Mouse (Mus musculus) ovary, adult 18-20 months (tissue): ENCODE measurements at regions not wholly inside any gene's neighbourhood (a gene's known extent, or its start where the extent isn't known, plus 50 kb on each side); places are given as distances from the start of the nearest gene placed in this dataset.

Source experiments
- DNase-seq: peaks from one replicate; pipeline ENCODE4 v3.0.0; 2022; ENCODE audit warnings: low spot score, mixed read lengths

DNA sequence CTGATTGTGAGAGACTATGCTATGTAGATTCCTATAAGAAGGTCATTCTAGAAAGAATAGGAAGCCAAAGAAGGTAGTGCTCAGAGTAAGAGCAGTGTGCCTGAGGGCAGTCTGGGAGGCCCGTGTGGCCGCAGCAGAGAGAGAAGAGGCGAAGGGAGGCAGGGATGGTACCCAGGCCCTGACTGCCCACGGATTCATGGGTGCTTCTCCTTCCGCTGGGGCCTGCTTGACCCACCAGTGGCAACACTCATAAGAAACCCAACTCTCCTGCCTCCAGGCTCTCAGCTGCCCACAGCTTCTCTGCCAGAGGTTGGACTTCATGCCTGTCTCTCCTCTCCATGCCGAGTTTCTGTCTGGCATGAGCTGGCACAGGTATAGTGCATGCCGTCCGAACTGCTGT is 60.6 kb upstream of the Twist2 start:
- DNase-seq, result no peak

DNA sequence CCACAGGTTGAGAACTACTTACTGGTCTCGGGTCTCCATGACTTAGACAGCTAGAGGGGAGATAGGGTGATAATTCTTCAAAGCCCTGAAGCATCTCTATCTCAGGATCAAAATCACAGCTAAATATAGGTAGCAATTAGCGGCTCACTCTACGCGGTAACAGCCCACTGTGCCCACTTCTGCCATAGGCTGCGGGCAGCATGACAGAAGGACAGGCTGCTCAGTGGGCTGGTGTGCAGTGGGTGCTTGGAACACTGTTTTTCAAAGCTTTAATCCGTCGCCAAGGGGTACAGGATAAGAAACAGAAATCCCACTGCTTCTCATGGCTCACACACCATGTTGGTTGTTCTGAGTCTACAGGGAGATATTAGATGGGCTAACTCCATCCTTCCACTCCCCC is 59.2 kb upstream of the Twist2 start:
- no peak for DNase-seq

DNA sequence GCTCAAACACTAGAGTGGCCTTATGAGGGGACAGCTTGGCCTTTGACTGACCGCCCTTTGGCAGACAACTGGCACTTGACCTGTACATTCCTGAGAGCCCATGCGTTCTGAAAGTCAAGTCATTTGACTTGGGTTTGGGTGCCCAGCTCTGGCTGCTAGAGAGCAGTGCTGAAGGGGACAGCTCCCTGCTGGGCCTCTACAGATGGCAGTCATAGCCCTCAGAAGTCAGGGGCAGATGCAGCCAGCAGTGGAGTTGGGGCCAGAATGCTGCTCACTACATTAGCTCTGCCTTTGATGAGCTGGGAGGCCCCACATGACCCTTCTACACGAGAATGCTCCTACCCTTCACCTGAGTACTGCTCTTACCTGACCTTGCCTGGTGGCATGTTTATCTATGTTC is 58.3 kb upstream of the Twist2 start:
- DNase-seq, result no peak

DNA sequence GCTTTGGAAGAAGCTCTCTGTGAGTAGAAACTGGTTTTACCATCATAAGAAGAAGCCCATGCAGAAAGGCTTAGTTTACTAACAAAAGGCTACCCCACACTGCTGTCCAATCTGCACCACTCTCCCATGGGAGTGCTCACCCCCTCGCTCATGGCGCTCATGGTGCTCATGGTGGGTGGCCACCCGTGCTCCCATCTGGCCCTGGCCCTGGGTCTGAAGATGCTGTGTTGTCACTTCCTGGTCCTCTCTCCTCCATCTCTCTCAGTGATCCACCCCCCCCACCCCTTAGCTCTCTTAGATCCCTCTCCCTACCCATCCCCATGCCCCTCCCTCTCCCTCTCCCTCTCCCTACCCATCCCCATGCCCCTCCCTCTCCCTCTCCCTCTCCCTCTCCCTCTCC is 57.2 kb upstream of the Twist2 start:
- DNase-seq, result no peak

DNA sequence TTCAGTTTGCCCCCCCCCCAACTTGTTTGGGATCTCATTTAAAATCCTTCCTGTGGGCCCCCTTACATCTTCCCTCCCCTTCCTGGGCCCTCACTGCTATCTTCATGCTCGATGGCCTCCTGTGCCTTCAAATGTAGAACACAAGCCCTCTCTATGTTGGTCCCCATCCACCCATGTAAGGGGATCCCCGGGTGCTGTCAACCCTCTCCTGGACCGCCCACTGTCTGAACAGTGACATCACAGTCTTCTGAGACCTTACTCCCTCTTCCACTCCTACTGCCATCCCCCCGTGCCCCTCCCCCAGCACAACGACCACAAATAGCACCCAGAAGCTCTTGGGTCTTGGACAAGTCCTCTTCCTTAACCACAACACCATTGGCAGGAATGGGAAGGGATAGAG is 56.6 kb upstream of the Twist2 start:
- no peak for DNase-seq

DNA sequence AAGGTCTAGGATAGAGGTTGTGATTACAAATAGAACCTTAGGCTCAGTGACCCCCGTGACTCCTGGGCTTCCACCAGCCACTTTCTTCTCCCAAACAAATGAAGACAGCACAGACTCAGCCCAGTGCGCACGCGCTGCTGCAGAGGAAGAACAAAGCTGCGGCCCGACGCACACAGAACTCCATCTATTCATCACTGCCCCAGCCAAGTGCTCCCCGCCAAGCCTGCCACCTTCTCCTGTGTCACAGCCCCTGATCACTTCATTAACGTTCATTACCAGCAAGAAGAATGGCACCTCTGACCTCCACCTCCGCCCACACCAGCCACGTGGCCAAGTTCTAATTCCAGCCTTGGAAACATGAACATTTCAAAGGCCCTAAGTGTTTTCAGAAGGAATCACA is 53.7 kb upstream of the Twist2 start:
- DNase-seq, result no peak
